Mouse (Mus musculus) ES-Bruce4 (cell line): Measurements from ENCODE around the gene Dennd5a. TPM values are rescaled to one million over a fixed set of nuclear protein-coding genes. Genes with fewer than 3 reads are reported as not detected.
A peak's percentile ranks its signal among the peaks of the same experiment; 100 is the strongest.
"Not testable (repeated sequence)": the region's sequence is repeated elsewhere in the genome, so short reads cannot be mapped to it uniquely, and the experiment has no call there.

Experiments
- H3K27ac ChIP-seq: 2 replicates; pipeline ENCODE4 v1.5.1; 2012; ENCODE audit warnings: low read length, inconsistent platforms; ENCODE audit not compliant: insufficient read depth
- H3K27me3 ChIP-seq: 2 replicates; pipeline ENCODE4 v1.6.1; 2012; ENCODE audit warnings: mild to moderate bottlenecking, low read length, inconsistent platforms; ENCODE audit not compliant: control insufficient read depth, poor library complexity, insufficient read depth, severe bottlenecking
- H3K36me3 ChIP-seq: 2 replicates; pipeline ENCODE4 v1.6.1; 2012; ENCODE audit warnings: inconsistent platforms, mild to moderate bottlenecking, low read length, moderate library complexity; ENCODE audit not compliant: control insufficient read depth, poor library complexity, insufficient read depth, severe bottlenecking
- H3K4me1 ChIP-seq: one replicate; pipeline ENCODE4 v1.8.1; 2011; ENCODE audit warnings: low read length; ENCODE audit not compliant: control insufficient read depth, insufficient read depth
- H3K4me3 ChIP-seq: 2 replicates; pipeline ENCODE4 v1.5.1; 2011; ENCODE audit warnings: low read depth, mild to moderate bottlenecking, low read length
- H3K9ac ChIP-seq: 2 replicates; pipeline ENCODE4 v1.6.1; 2012; ENCODE audit warnings: low read depth, mild to moderate bottlenecking, inconsistent platforms; ENCODE audit not compliant: poor library complexity, severe bottlenecking
- H3K9me3 ChIP-seq: replicated peaks from 2 replicates; pipeline ENCODE4 v1.6.1; 2012; ENCODE audit warnings: mild to moderate bottlenecking, low read length, inconsistent platforms; ENCODE audit not compliant: control insufficient read depth, poor library complexity, insufficient read depth, severe bottlenecking
- CTCF ChIP-seq: IDR thresholded peaks from one replicate; pipeline ENCODE4 v1.8.1; 2011; ENCODE audit warnings: low read depth, low read length
- EP300 ChIP-seq: IDR thresholded peaks from 2 replicates; pipeline ENCODE4 v1.6.1; 2011; ENCODE audit warnings: low read depth, low read length; ENCODE audit not compliant: insufficient read depth
- POLR2A ChIP-seq: IDR thresholded peaks from one replicate; pipeline ENCODE4 v1.8.1; 2011; ENCODE audit warnings: low read length; ENCODE audit not compliant: insufficient read depth
- polyA plus RNA-seq: library from polyadenylated mRNA; stranded (reverse); fragments of >200 nt; gene quantifications from 2 replicates; pipeline ENCODE4 v1.2.4, GENCODE M21; 2011; ENCODE audit warnings: low read depth; ENCODE audit not compliant: missing spikeins, insufficient read depth, insufficient read length

Dennd5a gene
- polyA plus RNA-seq, 1 experiment, result 56.2 TPM

DNA sequence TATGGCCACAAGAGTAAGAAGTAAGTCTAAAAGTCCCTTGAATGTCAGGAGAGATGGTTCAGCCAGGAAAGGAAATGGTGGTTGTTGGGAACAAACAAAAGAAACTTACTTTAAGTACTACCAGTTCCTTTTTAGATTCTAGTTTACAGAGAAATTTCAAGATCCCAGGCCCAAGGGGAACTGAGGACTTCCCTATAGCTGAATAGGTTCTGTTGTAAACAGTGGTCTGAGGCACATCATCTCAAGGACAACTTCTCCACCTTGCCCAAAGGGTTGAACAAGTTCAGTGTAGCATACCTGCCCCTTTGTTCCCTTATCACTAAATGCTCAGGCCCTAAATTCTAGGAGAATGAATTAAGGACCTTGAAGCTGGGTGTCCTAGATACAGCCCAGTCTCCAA, 41.8 kb upstream of the Dennd5a start:
- Histone ChIP-seq H3K4me3 (no peak overlapping the region), H3K4me1 (no peaks in the 10 kb centered on the region), H3K9ac (no peak overlapping the region), H3K9me3 (no peaks in the 10 kb centered on the region), H3K27me3 (no peaks in the 10 kb centered on the region; the same call in 1 of the 2 replicates), H3K36me3 (no peaks in the 10 kb centered on the region), H3K27ac (no peak overlapping the region)
- no peak for TF ChIP-seq CTCF
- no peak for TF ChIP-seq EP300
- TF ChIP-seq POLR2A, result no peak

DNA sequence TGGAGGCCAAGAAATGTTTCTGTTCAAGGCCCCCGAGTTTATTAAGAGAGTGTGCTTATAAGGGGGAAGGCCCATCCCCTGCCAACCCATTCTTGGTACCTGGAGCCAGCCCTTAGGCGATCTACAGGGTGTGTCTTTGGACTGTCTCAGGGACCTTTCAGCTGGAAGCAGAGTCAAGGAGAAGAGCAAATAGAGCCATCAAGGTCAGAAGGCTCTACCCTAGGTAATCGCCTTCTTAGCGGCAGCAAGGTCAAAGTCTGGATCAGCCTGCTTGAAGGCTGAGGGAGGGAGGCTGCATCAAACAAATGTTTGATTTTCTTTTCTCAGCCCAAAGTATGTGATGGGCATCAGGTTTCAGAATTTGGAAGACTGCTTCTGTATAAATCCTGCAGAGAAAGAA, 38.1 kb upstream of the Dennd5a start:
- no peak overlapping the region for H3K27ac ChIP-seq
- H3K9ac ChIP-seq, result no peak overlapping the region
- H3K36me3 ChIP-seq, result no peaks in the 10 kb centered on the region
- TF ChIP-seq POLR2A, result no peak
- TF ChIP-seq EP300, result peak; percentile 75; the same call in 1 of the 2 replicates
- TF ChIP-seq CTCF, result no peak
- no peaks in the 10 kb centered on the region for H3K9me3 ChIP-seq
- no peaks in the 10 kb centered on the region for H3K27me3 ChIP-seq
- H3K4me3 ChIP-seq, result no peak overlapping the region
- no peaks in the 10 kb centered on the region for H3K4me1 ChIP-seq

DNA sequence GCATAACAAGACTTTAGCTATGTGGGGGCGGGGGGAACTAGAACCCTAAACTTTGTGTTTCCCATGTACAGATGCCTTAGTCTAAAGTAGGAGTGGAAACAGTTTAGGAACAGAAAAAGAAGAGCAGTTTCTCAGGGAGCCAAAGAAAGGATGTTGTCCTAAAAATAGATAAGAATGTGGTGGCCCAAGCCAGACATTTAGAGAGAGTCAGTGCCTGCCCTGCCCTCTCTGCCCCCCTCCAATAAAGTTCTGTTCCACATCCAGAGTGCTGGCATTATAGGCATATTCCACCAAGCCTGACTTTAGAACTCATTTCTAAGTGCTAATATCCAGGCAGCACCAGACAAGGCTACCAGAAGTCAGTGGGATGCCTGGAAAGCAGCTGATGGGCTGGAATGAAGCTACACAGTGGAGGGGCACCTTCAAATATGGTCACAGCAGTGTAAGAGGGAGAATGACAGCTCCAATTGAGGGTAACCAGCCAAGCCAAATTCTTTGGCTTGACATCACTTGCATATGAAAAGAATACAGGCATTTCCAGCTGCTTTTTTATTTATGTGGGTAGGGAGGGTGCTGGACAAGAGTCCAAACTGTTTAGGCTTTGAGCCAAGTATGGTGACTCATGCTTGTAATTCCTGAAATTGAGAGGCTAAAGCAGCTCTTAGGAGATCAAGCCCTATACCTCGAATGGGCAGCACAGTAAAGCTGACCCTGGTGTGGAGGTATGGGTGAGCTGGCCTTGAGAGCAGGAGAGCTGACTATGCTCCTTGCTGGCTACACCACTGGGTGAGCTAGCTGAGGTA, 33.1 kb upstream of the Dennd5a start:
- Histone ChIP-seq H3K4me3 (no peak overlapping the region), H3K36me3 (no peaks in the 10 kb centered on the region), H3K9ac (no peak overlapping the region), H3K27me3 (no peaks in the 10 kb centered on the region), H3K9me3 (no peaks in the 10 kb centered on the region), H3K4me1 (no peaks in the 10 kb centered on the region), H3K27ac (no peak overlapping the region)
- no peak for TF ChIP-seq EP300
- TF ChIP-seq CTCF, result no peak
- no peak for TF ChIP-seq POLR2A

DNA sequence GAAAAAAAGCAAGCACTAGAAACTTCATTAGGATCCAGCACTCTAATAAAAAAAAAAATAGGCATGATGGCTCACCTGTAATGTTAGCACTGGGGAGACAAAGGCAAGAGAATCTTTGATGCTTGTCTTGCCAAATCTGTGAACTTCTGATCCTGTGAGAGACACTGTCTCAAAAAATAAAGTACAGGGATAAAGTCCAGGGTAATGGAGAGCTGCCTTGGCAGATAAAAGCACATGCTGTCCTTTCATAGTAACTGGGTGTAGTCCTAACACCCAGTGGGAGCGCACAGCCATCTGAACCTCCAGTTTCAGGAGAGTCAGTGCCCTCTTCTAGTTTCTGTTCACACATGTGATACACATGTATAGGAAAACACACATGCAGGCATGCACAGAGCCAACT, 31.0 kb upstream of the Dennd5a start:
- Histone ChIP-seq H3K4me1 (no peaks in the 10 kb centered on the region), H3K4me3 (no peak overlapping the region), H3K27me3 (no peaks in the 10 kb centered on the region), H3K36me3 (no peaks in the 10 kb centered on the region), H3K9me3 (no peaks in the 10 kb centered on the region), H3K27ac (no peak overlapping the region), H3K9ac (no peak overlapping the region)
- TF ChIP-seq POLR2A (no peak), CTCF (no peak), EP300 (no peak)

DNA sequence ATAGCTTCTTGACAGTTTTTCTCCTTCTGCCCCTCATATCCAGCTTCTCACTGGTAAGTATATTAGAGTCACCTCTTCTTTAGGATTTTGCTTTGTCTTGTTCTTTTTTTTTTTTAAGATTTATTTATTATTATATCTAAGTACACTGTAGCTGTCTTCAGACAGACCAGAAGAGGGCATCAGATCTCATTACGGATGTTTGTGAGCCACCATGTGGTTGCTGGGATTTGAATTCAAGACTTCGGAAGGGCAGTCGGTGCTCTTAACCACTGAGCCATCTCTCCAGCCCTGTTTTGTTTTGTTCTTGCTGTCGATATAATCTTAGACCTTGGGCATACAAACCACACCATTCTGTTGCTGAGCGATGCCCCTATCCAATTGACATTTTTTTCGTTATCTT, 26.5 kb upstream of the Dennd5a start, which contains the start of gene Tmem41b:
Gene Tmem41b (minus strand): TSS at position 155 of the 400 bp plus-strand sequence.
- not testable (repeated sequence) for H3K27me3 ChIP-seq, H3K9me3 ChIP-seq, H3K4me1 ChIP-seq, H3K36me3 ChIP-seq
- H3K4me3 ChIP-seq, result peak within 1 kb of the TSS; percentile 95
- H3K27ac ChIP-seq, result peak within 1 kb of the TSS; percentile 23
- H3K9ac ChIP-seq, result peak within 1 kb of the TSS; percentile 77

DNA sequence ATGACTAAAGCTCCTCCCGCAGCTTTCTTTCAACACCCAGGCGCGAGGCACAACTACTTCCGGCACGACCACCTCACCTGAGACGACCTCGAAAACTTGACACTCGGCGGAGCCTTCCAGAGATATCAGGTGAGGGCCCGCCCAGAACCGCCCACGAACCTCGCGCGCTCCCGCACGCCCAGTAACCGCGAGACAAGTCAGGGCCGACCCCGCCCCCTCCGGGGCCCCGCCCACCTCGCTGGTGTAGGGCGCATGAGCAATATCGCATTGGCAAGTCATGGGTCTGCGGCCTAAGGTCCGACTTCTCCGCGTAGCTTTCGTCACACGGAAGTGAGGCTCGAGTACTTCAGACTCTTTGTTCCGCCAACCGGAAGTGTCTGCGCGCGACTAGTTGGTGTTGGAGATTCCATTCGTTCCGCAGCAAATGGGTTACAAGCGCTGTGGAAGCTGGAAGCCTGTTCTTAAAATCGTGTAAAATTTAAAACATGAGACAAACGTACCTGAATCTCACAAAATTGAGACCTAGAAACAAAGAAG, 25.9 kb upstream of the Dennd5a start:
- TF ChIP-seq CTCF, result no peak
- peak; percentile 57 for TF ChIP-seq POLR2A
- TF ChIP-seq EP300, result 0 out of 2 replicates have a peak, but pooled peaks have one; percentile 43
- no peaks in the 10 kb centered on the region for H3K4me1 ChIP-seq
- no peaks in the 10 kb centered on the region for H3K9me3 ChIP-seq
- H3K4me3 ChIP-seq, result peak overlapping the region; percentile 95
- H3K9ac ChIP-seq, result peak overlapping the region; percentile 77
- H3K27ac ChIP-seq, result 0 out of 2 replicates have a peak overlapping the region, but pooled peaks have one; percentile 23
- peaks cover 8% of the 10 kb centered on the region; the same call in 1 of the 2 replicates for H3K36me3 ChIP-seq
- no peaks in the 10 kb centered on the region for H3K27me3 ChIP-seq
